Mouse (Mus musculus): ENCODE results near the gene Ago1.
A peak's percentile ranks its signal among the peaks of the same experiment; 100 is the strongest.

The Ago1 gene

DNA sequence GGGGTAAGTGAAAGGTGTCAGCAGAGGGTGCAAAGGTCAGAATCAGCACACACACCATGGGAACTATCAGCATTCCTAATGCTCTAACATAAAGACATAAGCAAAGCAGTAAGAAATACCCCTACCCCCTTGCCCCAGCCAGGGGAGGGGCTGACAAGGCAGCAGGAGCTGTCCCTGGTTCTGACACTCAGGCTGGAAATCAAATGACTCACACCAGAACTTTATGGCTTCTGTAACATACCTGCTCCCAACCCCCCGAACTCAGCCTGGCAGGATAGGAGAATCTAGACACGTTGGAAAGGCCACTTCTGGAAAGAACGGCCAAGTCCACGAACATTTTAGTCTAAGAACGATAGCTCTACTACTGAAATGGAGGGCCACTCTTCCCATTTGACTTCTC lies 4.6 kb upstream of the Ago1 start:
- no peak for DNase-seq (ENCODE audit: low spot score in 2 of 2)

- no peak for DNase-seq (ENCODE audit: low spot score in 2 of 2)
Observed at GRCm38 (mm10) chr4:126469334-126469733, 951 bp upstream of the Ago1 start.

GRCm38 (mm10) chr4:126468925-126469324 lies 542 bp upstream of the Ago1 start:
- DNase-seq (ENCODE audit: low spot score in 2 of 2): peak in 1 of 2 experiments; percentile 27

DNA sequence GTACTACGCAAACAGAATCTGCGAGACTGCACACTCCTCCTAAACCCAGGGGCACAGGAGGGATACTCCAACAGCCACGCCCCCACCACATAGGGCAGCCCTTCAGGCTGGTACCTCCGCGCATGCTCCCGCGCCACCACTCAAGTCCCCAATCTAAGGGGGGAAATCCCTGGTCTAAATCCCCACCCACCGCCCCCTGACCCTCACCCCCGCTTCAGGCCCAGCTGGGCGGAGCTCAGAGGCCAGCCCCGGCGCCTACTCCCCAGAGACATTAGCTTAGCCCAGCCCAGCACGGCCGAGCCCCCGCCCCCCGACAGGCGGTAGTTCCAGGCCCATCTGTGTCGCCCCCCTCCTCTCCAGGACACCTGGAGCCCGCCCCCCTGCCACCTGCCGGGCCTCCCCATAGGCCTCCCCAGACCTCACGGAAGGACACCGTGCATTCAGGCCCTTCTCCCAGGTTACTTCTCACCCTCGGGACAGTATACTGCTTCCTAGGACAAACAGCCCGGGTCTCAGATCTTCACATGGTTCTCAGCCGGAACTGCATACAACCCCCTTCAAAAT lies 580 bp downstream of the Ago1 start:
- DNase-seq (ENCODE audit: low spot score in 2 of 2): peak in 1 of 2 experiments; percentile 23

GRCm38 (mm10) chr4:126466251-126466750 lies 2.1 kb downstream of the Ago1 start:
- no peak for DNase-seq (ENCODE audit: low spot score in 2 of 2)

GRCm38 (mm10) chr4:126465843-126466242 lies 2.5 kb downstream of the Ago1 start:
- DNase-seq (ENCODE audit: low spot score in 2 of 2): no peak

- DNase-seq (ENCODE audit: low spot score in 2 of 2): no peak
Observed at GRCm38 (mm10) chr4:126464892-126465235, 3.5 kb downstream of the Ago1 start.

GRCm38 (mm10) chr4:126464189-126464891 lies 4.0 kb downstream of the Ago1 start:
- DNase-seq (ENCODE audit: low spot score in 2 of 2): no peak

- no peak for DNase-seq (ENCODE audit: low spot score in 2 of 2)
Observed at GRCm38 (mm10) chr4:126455441-126455840, 12.9 kb downstream of the Ago1 start.

DNA sequence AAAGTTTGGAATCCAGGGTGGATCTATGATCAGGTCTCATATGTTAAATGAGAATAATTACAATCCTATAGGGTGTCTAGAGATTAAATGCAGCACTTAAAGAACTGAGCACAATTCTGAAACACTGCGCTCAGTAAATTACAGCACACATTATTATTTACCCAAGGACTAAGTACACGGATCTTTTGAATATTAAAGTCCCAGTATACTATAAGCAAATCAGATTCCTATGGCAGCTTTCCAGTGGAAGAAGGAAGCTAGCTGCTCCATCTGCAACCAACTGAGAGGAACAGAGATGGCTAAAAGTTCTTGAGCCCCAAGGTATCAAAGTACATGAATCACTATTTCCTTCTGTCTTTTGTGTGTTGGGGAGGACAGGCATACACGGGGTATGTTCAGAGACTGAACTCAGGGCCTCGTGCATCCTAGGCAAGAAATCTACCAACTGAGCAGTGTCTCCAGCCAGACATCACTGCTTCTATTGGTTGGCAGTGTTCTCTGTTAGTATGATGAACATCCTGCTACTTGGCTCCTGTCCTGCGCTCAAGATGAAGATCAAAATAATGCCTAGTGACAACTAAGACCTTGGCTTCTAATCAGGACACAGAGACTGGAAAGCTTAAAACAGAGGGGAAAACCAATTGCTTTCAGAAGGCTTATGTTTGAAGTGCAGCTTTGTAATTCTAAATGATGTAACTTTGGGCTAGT lies 13.7 kb downstream of the Ago1 start:
- no peak for DNase-seq (ENCODE audit: low spot score in 2 of 2)

DNA sequence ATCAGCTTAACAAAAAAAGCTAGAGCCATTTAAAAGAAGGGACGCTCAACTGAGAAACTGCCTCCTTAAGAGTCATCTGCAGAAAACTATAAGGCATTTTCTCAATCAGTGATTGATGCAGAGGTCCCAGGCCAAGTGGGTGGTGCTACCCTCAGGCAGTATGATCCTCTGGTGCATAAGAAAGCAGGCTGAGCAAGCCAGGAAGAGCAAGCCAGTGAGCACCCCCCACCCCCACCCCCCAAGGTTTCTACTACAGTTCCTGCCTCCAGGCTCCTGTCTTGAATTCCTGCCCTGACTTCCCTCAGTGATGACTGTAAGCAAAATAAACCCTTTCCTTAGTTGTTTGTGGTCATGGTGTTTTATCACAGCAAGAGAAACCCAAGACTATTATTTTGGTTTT lies 18.1 kb downstream of the Ago1 start:
- no peak for DNase-seq (ENCODE audit: low spot score in 2 of 2)

- no peak for DNase-seq (ENCODE audit: low spot score in 2 of 2)
Observed at GRCm38 (mm10) chr4:126447126-126447525, 21.3 kb downstream of the Ago1 start.

DNA sequence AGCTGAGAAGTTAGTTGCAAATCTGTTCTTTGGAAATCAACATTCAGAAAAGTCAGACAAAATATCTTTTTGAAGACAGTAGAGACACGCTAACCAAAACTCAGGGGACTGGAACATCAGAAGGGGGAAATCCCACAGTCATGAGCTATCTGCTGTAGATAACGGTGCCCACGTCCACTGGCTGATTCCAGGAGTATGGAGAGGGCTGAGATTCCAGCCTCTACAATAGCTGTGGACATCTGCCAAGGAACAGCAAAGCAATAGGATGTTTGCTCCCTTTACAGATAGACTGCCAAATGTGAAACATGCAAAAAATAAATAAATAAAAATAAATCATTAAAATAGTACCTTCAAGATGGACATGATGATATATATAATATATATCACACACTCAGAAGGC lies 23.9 kb downstream of the Ago1 start:
- DNase-seq (ENCODE audit: low spot score in 2 of 2): no peak

GRCm38 (mm10) chr4:126438261-126438660 lies 30.1 kb downstream of the Ago1 start:
- DNase-seq (ENCODE audit: low spot score in 2 of 2): no peak

GRCm38 (mm10) chr4:126436268-126436667 lies 32.1 kb downstream of the Ago1 start:
- DNase-seq (ENCODE audit: low spot score in 2 of 2): no peak

- DNase-seq (ENCODE audit: low spot score in 2 of 2): no peak
Observed at GRCm38 (mm10) chr4:126434094-126434493, 34.3 kb downstream of the Ago1 start.

- no peak for DNase-seq (ENCODE audit: low spot score in 2 of 2)
Observed at GRCm38 (mm10) chr4:126433175-126433574, 35.2 kb downstream of the Ago1 start.

- no peak for DNase-seq (ENCODE audit: low spot score in 2 of 2)
Observed at GRCm38 (mm10) chr4:126431746-126432145, 36.6 kb downstream of the Ago1 start.

GRCm38 (mm10) chr4:126429347-126430079 lies 38.9 kb downstream of the Ago1 start, which contains the start of gene Ago3:
Ago3 (minus strand) TSS chr4:126429556.
- DNase-seq (ENCODE audit: low spot score in 2 of 2): peak; percentile 75 to 87

- DNase-seq (ENCODE audit: low spot score in 2 of 2): no peak
Observed at GRCm38 (mm10) chr4:126428682-126429346, 39.6 kb downstream of the Ago1 start.

DNA sequence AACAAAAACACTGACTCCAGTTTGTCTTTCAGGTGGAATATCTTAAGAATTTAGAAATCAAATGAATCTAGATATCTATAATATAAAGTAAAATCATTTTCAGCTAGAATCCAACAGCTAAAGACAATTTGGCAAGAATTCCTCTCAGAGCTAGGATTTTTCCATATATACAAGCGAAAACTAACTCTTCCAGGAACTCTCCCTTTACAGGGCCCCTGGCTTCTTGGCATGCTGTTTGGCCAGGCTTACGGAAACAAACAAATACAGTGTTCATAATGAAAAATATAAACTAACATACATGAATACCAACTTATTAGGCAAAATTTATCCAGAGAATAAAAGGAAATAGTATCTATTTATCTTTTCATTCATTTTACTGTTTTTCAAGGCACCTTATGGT lies 44.5 kb downstream of the Ago1 start:
- no peak for DNase-seq (ENCODE audit: low spot score in 2 of 2)

DNA sequence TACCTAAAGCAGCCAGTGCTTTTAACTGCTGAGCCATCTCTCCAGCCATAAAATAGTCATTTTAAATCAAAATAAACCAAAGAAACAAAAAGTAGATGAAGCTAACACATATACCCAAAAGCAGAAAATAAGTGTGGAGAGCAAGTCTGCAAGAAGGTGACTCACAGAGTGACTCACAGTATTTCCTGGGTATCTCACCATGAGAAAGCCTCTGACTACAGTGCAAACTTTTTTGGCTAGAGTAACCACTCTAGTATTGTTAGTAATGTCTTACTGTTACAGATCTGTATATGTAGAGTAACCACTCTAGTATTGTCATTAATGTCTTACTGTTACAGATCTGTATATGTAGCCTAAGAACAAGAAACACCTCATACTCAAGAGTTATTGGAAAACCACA lies 52.7 kb downstream of the Ago1 start:
- DNase-seq (ENCODE audit: low spot score in 2 of 2): no peak

Data from frontal cortex, postnatal 25 days (tissue).